Mouse (Mus musculus) lung, embryonic 14.5 days (tissue): Measurements from ENCODE around the gene Zfp691. TPM values are rescaled to one million over a fixed set of nuclear protein-coding genes. Genes with fewer than 3 reads are reported as not detected.
A peak's percentile ranks its signal among the peaks of the same experiment; 100 is the strongest.

Source experiments
- ATAC-seq: fragments of 200-750 bp; cut with Nextera tagmentation; 2 replicates; pipeline ENCODE4 v1.8.0; 2017; ENCODE audit warnings: mild to moderate bottlenecking, moderate TSS enrichment, moderate library complexity; ENCODE audit not compliant: insufficient read depth
- DNase-seq: peaks from one replicate; pipeline ENCODE4 v3.0.0-alpha.2; 2015
- H3K27ac ChIP-seq: fragments of 300-500 bp; sonication (generic); 2 replicates; pipeline ENCODE4 v1.5.1; 2014; ENCODE audit warnings: low read depth, mild to moderate bottlenecking, moderate library complexity
- H3K27me3 ChIP-seq: fragments of 300-500 bp; sonication (generic); 2 replicates; pipeline ENCODE4 v1.6.1; 2014; ENCODE audit warnings: low read length, control low read depth; ENCODE audit not compliant: insufficient read depth
- H3K36me3 ChIP-seq: fragments of 300-500 bp; sonication (generic); 2 replicates; pipeline ENCODE4 v1.6.1; 2014; ENCODE audit warnings: control low read depth; ENCODE audit not compliant: insufficient read depth
- H3K4me1 ChIP-seq: fragments of 300-500 bp; sonication (generic); 2 replicates; pipeline ENCODE4 v1.6.1; 2014; ENCODE audit warnings: antibody characterized with exemption, control low read depth; ENCODE audit not compliant: insufficient read depth
- H3K4me2 ChIP-seq: fragments of 300-500 bp; sonication (generic); 2 replicates; pipeline ENCODE4 v1.6.1; 2014; ENCODE audit warnings: mild to moderate bottlenecking
- H3K4me3 ChIP-seq: fragments of 300-500 bp; sonication (generic); 2 replicates; pipeline ENCODE4 v1.5.1; 2014; ENCODE audit warnings: low read depth, low read length
- H3K9ac ChIP-seq: fragments of 300-500 bp; sonication (generic); 2 replicates; pipeline ENCODE4 v1.6.1; 2014
- H3K9me3 ChIP-seq: fragments of 300-500 bp; sonication (generic); 2 replicates; pipeline ENCODE4 v1.6.1; 2016; ENCODE audit warnings: low read depth, low read length, control low read depth
- CTCF ChIP-seq: IDR thresholded peaks from 2 replicates; pipeline ENCODE4 v1.5.1; 2016; ENCODE audit warnings: antibody characterized with exemption, low read depth
- WGBS: fragments of 180-500 bp; shearing (Covaris S2); extraction: QIAGEN DNeasy Blood & Tissue Kit; methylation state at CpG from one replicate; pipeline ENCODE4 v1.1.7; 2014; 5-methylcytosine and 5-hydroxymethylcytosine counted together
- polyA plus RNA-seq: library from polyadenylated mRNA; unstranded; fragments of >200 nt; fragmentation: Nextera tagmentation; extraction: Ambion mirVana; gene quantifications from 2 replicates; pipeline ENCODE4 v1.2.1, GENCODE M21; 2014

Zfp691 gene
- polyA plus RNA-seq, 1 experiment from 2014 or later, result 7.7 TPM

DNA sequence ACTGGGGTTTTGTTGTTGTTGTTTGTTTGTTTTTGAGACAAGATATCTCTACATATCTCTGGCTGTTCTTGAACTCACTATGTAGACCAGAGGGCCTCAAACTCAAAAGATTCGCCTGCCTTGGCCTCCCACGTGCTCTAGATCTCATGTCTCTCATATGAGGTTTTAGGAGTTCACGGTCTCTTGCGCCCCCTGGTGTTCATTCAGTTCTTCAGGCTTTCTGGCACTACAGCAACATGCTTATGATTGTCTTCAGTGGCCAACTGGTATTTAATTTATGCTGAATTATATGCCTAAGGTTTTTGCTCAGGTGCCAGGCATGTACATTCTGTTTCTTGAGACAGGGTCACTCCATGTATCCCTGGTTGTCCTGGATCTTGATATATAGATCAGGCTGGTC lies 6.3 kb downstream of the Zfp691 start:
- no peak overlapping the region for H3K9ac ChIP-seq
- no peak overlapping the region for H3K4me2 ChIP-seq
- WGBS, result 2% methylated on average over 4 of the region's 4 CpGs
- H3K27me3 ChIP-seq, result no peaks in the 10 kb centered on the region
- H3K36me3 ChIP-seq, result peaks cover 27% of the 10 kb centered on the region
- H3K27ac ChIP-seq, result no peak overlapping the region
- H3K9me3 ChIP-seq, result no peaks in the 10 kb centered on the region
- H3K4me1 ChIP-seq, result peaks cover 1% of the 10 kb centered on the region; the same call in 1 of the 2 replicates
- ATAC-seq, result no peak
- DNase-seq, result peak; percentile 94
- no peak overlapping the region for H3K4me3 ChIP-seq
- peak; percentile 90 for TF ChIP-seq CTCF

DNA sequence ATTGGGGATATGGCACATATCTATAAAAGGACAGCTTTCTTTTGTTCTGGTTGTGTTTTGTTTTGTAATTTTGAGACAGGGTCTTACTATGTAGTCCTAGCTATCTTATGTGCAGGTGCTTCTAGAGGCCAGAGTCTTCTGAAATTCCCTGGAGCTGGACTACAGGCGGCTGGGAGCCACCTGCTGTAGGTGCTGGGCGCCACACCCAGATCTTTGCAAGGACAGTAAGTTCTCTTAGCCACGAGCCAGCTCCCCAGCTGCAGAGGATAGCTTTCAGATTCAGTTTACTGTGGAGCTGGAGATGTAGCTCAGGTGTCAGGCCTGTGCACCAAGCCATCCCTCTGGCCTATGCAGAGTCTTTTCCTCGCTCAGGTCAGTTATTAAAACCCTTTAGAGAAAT lies 6.9 kb downstream of the Zfp691 start:
- H3K4me2 ChIP-seq, result no peak overlapping the region
- H3K9ac ChIP-seq, result no peak overlapping the region
- WGBS, result 86% methylated on average over 4 of the region's 4 CpGs
- H3K4me1 ChIP-seq, result no peaks in the 10 kb centered on the region
- ATAC-seq (no peak), DNase-seq (no peak)
- H3K36me3 ChIP-seq, result peaks cover 27% of the 10 kb centered on the region
- H3K27me3 ChIP-seq, result no peaks in the 10 kb centered on the region
- H3K4me3 ChIP-seq, result no peak overlapping the region
- no peaks in the 10 kb centered on the region for H3K9me3 ChIP-seq
- H3K27ac ChIP-seq, result no peak overlapping the region
- no peak for TF ChIP-seq CTCF

DNA sequence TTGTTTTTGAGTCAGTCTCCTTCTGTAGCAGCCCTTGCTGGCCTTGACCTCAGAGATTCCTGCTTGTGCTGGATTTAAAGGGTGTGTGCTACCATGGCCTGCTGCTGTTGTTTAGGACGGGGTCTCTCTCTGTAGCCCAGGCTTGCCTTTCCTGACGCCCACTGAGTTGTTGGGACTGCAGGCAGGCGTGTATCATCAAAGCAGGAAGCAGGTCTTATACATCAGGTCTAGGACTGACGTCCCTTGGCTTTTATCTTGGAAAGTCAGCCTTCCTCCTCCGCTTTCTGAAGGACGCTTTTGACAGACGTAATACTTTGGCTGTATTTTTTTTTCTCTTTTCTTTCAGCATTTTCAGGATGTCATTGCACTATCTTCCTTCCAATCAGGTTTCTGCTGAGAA lies 8.1 kb downstream of the Zfp691 start:
- H3K27ac ChIP-seq, result no peak overlapping the region
- no peak overlapping the region for H3K9ac ChIP-seq
- peak; percentile 21 for DNase-seq
- no peak overlapping the region for H3K4me3 ChIP-seq
- peaks cover 27% of the 10 kb centered on the region for H3K36me3 ChIP-seq
- no peaks in the 10 kb centered on the region for H3K4me1 ChIP-seq
- no peaks in the 10 kb centered on the region for H3K27me3 ChIP-seq
- 54% methylated on average over 7 of the region's 7 CpGs for WGBS
- H3K4me2 ChIP-seq, result no peak overlapping the region
- no peaks in the 10 kb centered on the region for H3K9me3 ChIP-seq
- no peak for TF ChIP-seq CTCF
- ATAC-seq, result no peak

DNA sequence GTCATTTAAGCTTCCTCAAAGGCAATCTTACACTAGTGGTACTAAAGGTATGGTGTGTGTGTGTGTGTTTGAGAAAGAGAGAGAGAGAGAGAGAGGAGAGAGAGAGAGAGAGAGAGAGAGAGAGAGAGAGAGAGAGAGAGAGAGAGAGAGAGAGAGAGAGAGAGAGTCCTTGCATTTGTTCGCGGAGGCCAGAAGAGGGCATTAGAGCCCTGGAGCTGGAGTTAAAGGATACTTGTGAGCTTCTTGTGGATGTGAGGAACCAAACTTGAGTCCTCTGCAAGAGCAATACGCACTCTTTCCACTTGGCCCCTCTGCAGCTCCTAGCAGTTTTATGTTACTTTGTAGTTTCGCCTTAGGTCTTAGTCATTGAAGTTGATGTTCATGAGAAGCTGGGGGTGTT lies 11.0 kb downstream of the Zfp691 start:
- Histone ChIP-seq H3K36me3 (0 out of 2 replicates have a peak, but pooled peaks cover 1% of the 10 kb centered on the region), H3K9ac (no peak overlapping the region), H3K9me3 (no peaks in the 10 kb centered on the region), H3K4me3 (no peak overlapping the region), H3K27ac (no peak overlapping the region), H3K4me1 (no peaks in the 10 kb centered on the region), H3K4me2 (no peak overlapping the region), H3K27me3 (no peaks in the 10 kb centered on the region)
- ATAC-seq (no peak), DNase-seq (no peak)
- peak; percentile 15; the same call in 1 of the 2 replicates for TF ChIP-seq CTCF
- 61% methylated on average over 4 of the region's 4 CpGs for WGBS

DNA sequence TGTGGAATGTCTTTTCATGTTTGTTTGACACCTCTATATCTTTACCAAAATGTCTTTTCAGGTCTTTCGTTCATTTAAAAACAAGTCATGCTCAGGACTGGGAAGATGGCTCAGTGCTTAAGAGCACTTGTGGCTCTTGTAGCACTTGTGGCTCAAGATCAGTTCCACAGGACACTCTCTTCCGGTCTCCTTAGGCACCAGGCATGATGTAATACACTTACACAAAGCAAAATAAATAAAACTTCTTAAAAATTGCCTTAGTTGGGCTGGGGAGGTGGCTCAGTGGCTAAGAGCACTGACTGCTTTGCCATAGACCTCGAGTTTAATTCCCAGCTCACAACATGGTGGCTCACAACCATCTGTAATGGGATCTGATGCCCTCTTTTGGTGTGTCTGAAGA lies 12.6 kb downstream of the Zfp691 start:
- DNase-seq, result no peak
- H3K27me3 ChIP-seq, result no peaks in the 10 kb centered on the region
- no peak overlapping the region for H3K27ac ChIP-seq
- no peak overlapping the region for H3K9ac ChIP-seq
- no peaks in the 10 kb centered on the region for H3K9me3 ChIP-seq
- 53% methylated on average over 3 of the region's 3 CpGs for WGBS
- no peak for ATAC-seq
- H3K4me3 ChIP-seq, result no peak overlapping the region
- no peak overlapping the region for H3K4me2 ChIP-seq
- no peaks in the 10 kb centered on the region for H3K36me3 ChIP-seq
- TF ChIP-seq CTCF, result no peak
- H3K4me1 ChIP-seq, result no peaks in the 10 kb centered on the region

DNA sequence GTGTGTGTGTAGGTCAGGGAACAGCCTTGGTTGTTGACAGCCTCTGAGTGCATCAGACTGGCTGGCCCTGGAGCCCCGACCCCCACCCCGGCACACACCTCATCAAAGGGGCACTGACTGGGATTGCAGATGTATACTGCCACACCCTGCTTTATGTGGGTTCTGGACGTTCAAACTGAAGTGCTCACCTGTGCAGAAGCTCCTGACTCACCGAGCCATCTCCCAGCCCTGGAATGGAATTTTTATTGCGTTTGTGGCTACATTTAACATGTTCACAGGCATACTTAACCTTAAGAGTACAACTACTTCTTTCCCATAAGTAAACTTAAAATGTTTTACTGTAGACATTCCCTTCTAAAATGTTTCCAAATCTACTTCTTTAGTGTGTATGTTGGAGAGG lies 16.1 kb downstream of the Zfp691 start:
- H3K9me3 ChIP-seq, result no peaks in the 10 kb centered on the region
- TF ChIP-seq CTCF, result no peak
- 58% methylated on average over 5 of the region's 5 CpGs for WGBS
- DNase-seq, result no peak
- H3K27me3 ChIP-seq, result no peaks in the 10 kb centered on the region
- no peaks in the 10 kb centered on the region for H3K4me1 ChIP-seq
- H3K9ac ChIP-seq, result no peak overlapping the region
- H3K36me3 ChIP-seq, result no peaks in the 10 kb centered on the region
- no peak overlapping the region for H3K27ac ChIP-seq
- no peak; the same call in 1 of the 2 replicates for ATAC-seq
- H3K4me2 ChIP-seq, result no peak overlapping the region
- no peak overlapping the region for H3K4me3 ChIP-seq

DNA sequence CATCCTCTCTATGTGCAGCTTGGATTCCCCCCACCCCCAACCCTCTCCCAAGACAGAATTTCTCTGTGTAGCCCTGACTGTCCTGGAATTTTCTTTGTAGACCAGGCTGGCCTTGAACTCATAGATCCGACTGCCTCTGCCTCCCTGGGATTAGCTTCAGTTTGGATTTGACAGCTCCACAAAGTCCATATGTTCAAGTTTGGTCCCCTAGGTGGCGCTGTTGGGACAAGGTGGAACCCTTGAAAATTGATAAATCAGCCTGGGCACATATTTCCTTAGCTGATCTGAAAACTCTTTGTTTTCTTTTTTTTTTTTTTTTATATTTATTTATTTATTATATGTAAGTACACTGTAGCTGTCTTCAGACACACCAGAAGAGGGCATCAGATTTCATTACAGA lies 16.8 kb downstream of the Zfp691 start:
- no peak overlapping the region for H3K27ac ChIP-seq
- H3K27me3 ChIP-seq, result no peaks in the 10 kb centered on the region
- H3K4me1 ChIP-seq, result no peaks in the 10 kb centered on the region
- H3K4me3 ChIP-seq, result no peak overlapping the region
- H3K36me3 ChIP-seq, result no peaks in the 10 kb centered on the region
- peak; percentile 77 for DNase-seq
- no peaks in the 10 kb centered on the region for H3K9me3 ChIP-seq
- no peak overlapping the region for H3K4me2 ChIP-seq
- no peak overlapping the region for H3K9ac ChIP-seq
- 26% methylated on average over 2 of the region's 2 CpGs for WGBS
- TF ChIP-seq CTCF, result peak; percentile 64
- ATAC-seq, result no peak

DNA sequence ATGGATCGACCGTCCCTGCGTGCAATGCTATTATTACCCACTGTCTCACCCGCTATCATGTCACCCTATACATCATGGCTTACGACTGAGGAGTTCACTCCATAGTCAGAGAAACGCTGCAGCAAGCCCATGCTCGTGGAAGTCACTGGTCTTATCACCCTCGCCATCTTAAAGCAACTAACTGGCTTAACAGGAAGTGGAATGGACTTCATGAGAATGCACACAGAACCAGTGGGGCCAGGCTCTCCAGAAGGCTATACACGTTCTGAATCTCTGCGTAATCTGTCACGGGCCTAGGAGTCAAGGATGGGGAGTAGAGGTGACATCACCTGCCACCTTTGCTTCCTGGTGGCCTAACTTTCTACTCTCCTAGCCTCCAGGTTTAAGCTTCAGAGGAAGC lies 25.3 kb downstream of the Zfp691 start:
- ATAC-seq (no peak), DNase-seq (no peak)
- TF ChIP-seq CTCF, result no peak
- no peak overlapping the region for H3K4me2 ChIP-seq
- H3K4me3 ChIP-seq, result no peak overlapping the region
- H3K27ac ChIP-seq, result no peak overlapping the region
- no peaks in the 10 kb centered on the region for H3K27me3 ChIP-seq
- H3K9me3 ChIP-seq, result no peaks in the 10 kb centered on the region
- WGBS, result 61% methylated on average over 11 of the region's 11 CpGs
- no peak overlapping the region for H3K9ac ChIP-seq
- no peaks in the 10 kb centered on the region for H3K4me1 ChIP-seq
- no peaks in the 10 kb centered on the region for H3K36me3 ChIP-seq
